Mouse (Mus musculus): ENCODE results near the gene Defb20.

- no peak for TF ChIP-seq CTCF (IDR thresholded peaks at IDR 0.05; ENCODE audit: extremely low read depth, insufficient read depth, low read length)
- no peak for TF ChIP-seq POLR2A (IDR thresholded peaks at IDR 0.05; ENCODE audit: extremely low read depth, insufficient read depth, low read length)
Observed at GRCm38 (mm10) chr2:152493151-152493550, 16.3 kb downstream of the Defb20 start.

Data from cortical plate, adult 2 months (tissue).